Mouse (Mus musculus) hindbrain, embryonic 11.5 days (tissue): ENCODE results near the gene Nup155. TPM values are rescaled to one million over a fixed set of nuclear protein-coding genes. Genes with fewer than 3 reads are reported as not detected.
"Not testable (repeated sequence)": the region's sequence is repeated elsewhere in the genome, so short reads cannot be mapped to it uniquely, and the experiment has no call there.

Source experiments
- ATAC-seq: fragments of 200-750 bp; cut with Nextera tagmentation; 2 replicates; pipeline ENCODE4 v1.8.0; 2017; ENCODE audit warnings: mild to moderate bottlenecking, moderate TSS enrichment, moderate library complexity; ENCODE audit not compliant: low FRiP score
- DNase-seq: peaks from one replicate; pipeline ENCODE4 v3.0.0-alpha.2; 2015; ENCODE audit warnings: low spot score
- H3K27ac ChIP-seq: fragments of 300-500 bp; sonication (generic); 2 replicates; pipeline ENCODE4 v1.5.1; 2014; ENCODE audit warnings: mild to moderate bottlenecking, low read depth, low read length
- H3K27me3 ChIP-seq: fragments of 300-500 bp; sonication (generic); 2 replicates; pipeline ENCODE4 v1.6.1; 2014; ENCODE audit warnings: mild to moderate bottlenecking, low read length, moderate library complexity, mixed read lengths; ENCODE audit not compliant: control insufficient read depth, insufficient read depth
- H3K36me3 ChIP-seq: fragments of 300-500 bp; sonication (generic); 2 replicates; pipeline ENCODE4 v1.6.1; 2014; ENCODE audit warnings: mild to moderate bottlenecking, low read length, moderate library complexity, mixed read lengths; ENCODE audit not compliant: control insufficient read depth, insufficient read depth
- H3K4me1 ChIP-seq: fragments of 300-500 bp; sonication (generic); replicated peaks from 2 replicates; pipeline ENCODE4 v1.6.1; 2014; ENCODE audit warnings: low read length, mixed read lengths; ENCODE audit not compliant: control insufficient read depth, insufficient read depth
- H3K4me2 ChIP-seq: fragments of 300-500 bp; sonication (generic); replicated peaks from 2 replicates; pipeline ENCODE4 v1.6.1; 2014; ENCODE audit warnings: mild to moderate bottlenecking, low read depth, low read length
- H3K4me3 ChIP-seq: fragments of 300-500 bp; sonication (generic); 2 replicates; pipeline ENCODE4 v1.5.1; 2014; ENCODE audit warnings: low read depth, low read length
- H3K9ac ChIP-seq: fragments of 300-500 bp; sonication (generic); 2 replicates; pipeline ENCODE4 v1.6.1; 2014; ENCODE audit warnings: low read depth, low read length
- H3K9me3 ChIP-seq: fragments of 300-500 bp; sonication (generic); 2 replicates; pipeline ENCODE4 v1.6.1; 2016; ENCODE audit warnings: low read length; ENCODE audit not compliant: control insufficient read depth
- WGBS: fragments of 180-500 bp; shearing (Covaris S2); extraction: QIAGEN DNeasy Blood & Tissue Kit; methylation state at CpG from one replicate; pipeline ENCODE4 v1.1.7; 2014; 5-methylcytosine and 5-hydroxymethylcytosine counted together
- polyA plus RNA-seq: library from polyadenylated mRNA; unstranded; fragments of >200 nt; fragmentation: Nextera tagmentation; extraction: Ambion mirVana; gene quantifications from 2 replicates; pipeline ENCODE4 v1.2.1, GENCODE M21; 2014

The Nup155 gene
- polyA plus RNA-seq, 1 experiment from 2014 or later, result 24.0 TPM

DNA sequence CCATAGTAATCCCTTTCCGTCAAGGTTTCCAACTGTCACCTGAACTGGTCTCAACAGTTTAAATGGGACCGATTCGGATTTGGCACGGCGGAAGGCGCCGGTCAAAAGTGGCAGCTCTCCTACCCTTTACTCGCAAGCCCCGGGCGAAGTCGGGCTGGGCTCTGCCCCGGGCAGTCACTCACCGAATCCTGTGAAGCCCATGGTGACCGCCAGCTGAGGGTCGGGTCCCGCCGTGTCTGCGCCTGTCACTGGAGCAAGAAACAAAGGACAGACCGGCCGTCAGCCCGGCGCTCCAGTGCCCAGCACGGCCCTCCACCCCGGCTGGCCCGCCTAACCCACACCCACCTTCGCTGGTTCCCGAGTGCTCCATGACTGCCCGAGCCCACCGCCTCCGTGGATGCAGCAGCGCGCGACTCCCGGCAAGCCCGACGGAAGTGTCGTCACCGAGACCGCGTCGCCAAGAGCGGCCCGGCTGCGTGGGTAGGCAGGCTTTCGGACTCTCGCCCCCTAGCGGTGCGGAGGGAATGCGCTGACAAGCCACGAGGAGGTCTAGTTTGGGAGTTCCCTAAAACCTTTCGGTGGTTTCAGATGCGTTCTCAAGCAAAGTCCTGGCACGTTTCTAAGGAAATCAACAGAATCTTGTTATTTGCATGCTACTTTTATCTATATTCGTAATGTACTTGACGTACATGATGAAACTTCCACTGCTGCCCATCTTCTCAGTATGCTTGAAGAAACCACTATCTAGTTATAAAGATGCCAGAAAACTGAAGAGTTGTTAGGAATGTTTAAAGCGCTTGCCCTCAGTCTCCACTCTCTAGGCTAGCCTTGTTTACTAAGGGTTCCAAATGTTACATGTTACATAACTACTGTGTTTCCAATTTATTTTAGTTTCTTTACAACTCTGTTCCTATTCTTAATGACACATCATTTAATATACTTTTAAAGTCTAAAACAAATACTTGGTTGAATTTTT, 10.0 kb upstream of the Nup155 start, which contains the start of gene Wdr70:
TSS of gene Wdr70 (minus strand) at position 436 of the 976 bp plus-strand sequence.
- Histone ChIP-seq H3K27me3 (no peaks in the 10 kb centered on the region), H3K9me3 (no peaks in the 10 kb centered on the region), H3K9ac (peak within 1 kb of the TSS; percentile 77), H3K4me3 (peak within 1 kb of the TSS; percentile 84), H3K36me3 (no peaks in the 10 kb centered on the region), H3K4me2 (peak within 1 kb of the TSS; percentile 37), H3K27ac (no peak within 1 kb of the TSS), H3K4me1 (no peaks in the 10 kb centered on the region)
- WGBS, result 3% methylated on average over 56 of the region's 56 CpGs
- ATAC-seq (peak; percentile 98), DNase-seq (peak; percentile 99)

GRCm38 (mm10) chr15:8101975-8102542, 7.0 kb upstream of the Nup155 start:
- WGBS, result 89% methylated on average over 13 of the region's 15 CpGs
- H3K9me3 ChIP-seq, H3K27ac ChIP-seq: not testable (repeated sequence)

GRCm38 (mm10) chr15:8108360-8108965, 610 bp upstream of the Nup155 start:
- WGBS, result 60% methylated on average over 19 of the region's 19 CpGs
- ATAC-seq (peak; percentile 60), DNase-seq (no peak)
- H3K36me3 ChIP-seq, result peaks cover 4% of the 10 kb centered on the region; the same call in 1 of the 2 replicates
- no peaks in the 10 kb centered on the region for H3K4me1 ChIP-seq
- H3K27ac ChIP-seq, result peak overlapping the region; percentile 58; the same call in 1 of the 2 replicates
- H3K4me2 ChIP-seq, result peak overlapping the region; percentile 43
- H3K9ac ChIP-seq, result peak overlapping the region; percentile 53; the same call in 1 of the 2 replicates
- peak overlapping the region; percentile 82 for H3K4me3 ChIP-seq
- no peaks in the 10 kb centered on the region for H3K9me3 ChIP-seq
- H3K27me3 ChIP-seq, result no peaks in the 10 kb centered on the region

More at GRCm38 (mm10) chr15:8101975-8102542, 7.0 kb upstream of the Nup155 start:
- not testable (repeated sequence) for H3K4me2 ChIP-seq, DNase-seq, H3K4me3 ChIP-seq, ATAC-seq, H3K36me3 ChIP-seq, H3K9ac ChIP-seq, H3K27me3 ChIP-seq, H3K4me1 ChIP-seq

- Histone ChIP-seq H3K36me3 (peaks cover 10% of the 10 kb centered on the region; the same call in 1 of the 2 replicates), H3K4me1 (no peaks in the 10 kb centered on the region), H3K4me2 (peak overlapping the region; percentile 75), H3K27me3 (no peaks in the 10 kb centered on the region), H3K9ac (peak overlapping the region; percentile 86), H3K4me3 (peak overlapping the region; percentile 82), H3K27ac (no peak overlapping the region), H3K9me3 (no peaks in the 10 kb centered on the region)
- WGBS, result 7% methylated on average over 8 of the region's 8 CpGs
- no peak for ATAC-seq
- DNase-seq, result no peak
Observed at GRCm38 (mm10) chr15:8109782-8110181, 709 bp downstream of the Nup155 start.

DNA sequence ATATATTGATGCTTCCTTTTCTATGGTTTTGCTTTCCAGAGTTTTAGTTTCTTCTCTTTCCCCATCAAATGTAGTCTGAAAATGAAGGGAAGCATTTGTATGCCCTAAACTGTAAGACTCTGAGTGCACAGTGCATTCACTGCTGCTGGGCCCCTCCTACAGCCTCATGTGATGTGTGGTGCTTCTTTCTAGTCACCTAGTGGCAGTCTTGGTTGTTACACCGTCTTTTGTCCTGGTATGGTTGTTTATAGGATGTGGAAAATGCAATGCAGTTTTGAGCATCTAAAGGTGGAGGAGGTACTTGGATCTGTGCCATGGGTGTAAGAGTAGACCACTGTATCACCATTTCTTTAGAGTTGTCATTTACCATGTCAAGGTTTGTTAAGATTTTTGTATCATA, 20.2 kb downstream of the Nup155 start:
- H3K4me2 ChIP-seq, result no peak overlapping the region
- no peaks in the 10 kb centered on the region for H3K9me3 ChIP-seq
- H3K27ac ChIP-seq, result no peak overlapping the region
- no peak for DNase-seq
- no peak overlapping the region for H3K9ac ChIP-seq
- no peaks in the 10 kb centered on the region for H3K4me1 ChIP-seq
- WGBS, result 73% methylated on average over 1 of the region's 1 CpGs
- no peak for ATAC-seq
- H3K36me3 ChIP-seq, result 0 out of 2 replicates have a peak, but pooled peaks cover 4% of the 10 kb centered on the region
- no peak overlapping the region for H3K4me3 ChIP-seq
- H3K27me3 ChIP-seq, result no peaks in the 10 kb centered on the region

DNA sequence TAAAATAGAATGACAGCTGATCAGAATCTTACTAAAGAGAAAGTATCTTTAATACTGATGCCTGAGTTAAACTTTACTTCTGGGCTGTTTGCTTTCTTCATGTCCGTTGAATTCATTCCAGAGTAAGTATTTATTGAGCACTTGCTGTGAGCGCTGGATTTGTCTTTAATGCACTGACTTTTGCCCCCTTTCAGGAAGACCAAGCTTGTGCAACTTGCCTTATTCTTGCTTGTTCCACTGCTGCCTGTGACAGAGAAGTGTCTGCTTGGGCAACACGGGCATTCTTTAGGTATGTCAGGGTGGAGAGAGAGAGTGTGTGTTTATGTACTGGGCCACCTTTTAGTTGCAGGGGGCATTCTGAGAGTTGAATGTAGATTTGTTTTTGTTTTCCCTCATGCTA, 22.2 kb downstream of the Nup155 start:
- H3K36me3 ChIP-seq, result peaks cover 10% of the 10 kb centered on the region
- no peak overlapping the region for H3K9ac ChIP-seq
- H3K27me3 ChIP-seq, result no peaks in the 10 kb centered on the region
- H3K4me2 ChIP-seq, result no peak overlapping the region
- no peak overlapping the region for H3K4me3 ChIP-seq
- ATAC-seq (no peak), DNase-seq (no peak)
- H3K4me1 ChIP-seq, result no peaks in the 10 kb centered on the region
- no peaks in the 10 kb centered on the region for H3K9me3 ChIP-seq
- no peak overlapping the region for H3K27ac ChIP-seq
- WGBS, result 94% methylated on average over 3 of the region's 3 CpGs

GRCm38 (mm10) chr15:8131761-8132160, 22.7 kb downstream of the Nup155 start:
- H3K4me3 ChIP-seq, result no peak overlapping the region
- no peaks in the 10 kb centered on the region for H3K4me1 ChIP-seq
- H3K4me2 ChIP-seq, result no peak overlapping the region
- no peaks in the 10 kb centered on the region for H3K9me3 ChIP-seq
- ATAC-seq, result no peak
- H3K27me3 ChIP-seq, result no peaks in the 10 kb centered on the region
- no peak overlapping the region for H3K27ac ChIP-seq
- H3K36me3 ChIP-seq, result peaks cover 10% of the 10 kb centered on the region
- DNase-seq, result no peak
- no peak overlapping the region for H3K9ac ChIP-seq

- no peak overlapping the region for H3K9ac ChIP-seq
- no peak overlapping the region for H3K27ac ChIP-seq
- no peak overlapping the region for H3K4me2 ChIP-seq
- H3K36me3 ChIP-seq, result peaks cover 10% of the 10 kb centered on the region
- 93% methylated on average over 5 of the region's 5 CpGs for WGBS
- H3K4me1 ChIP-seq, result no peaks in the 10 kb centered on the region
- DNase-seq (no peak), ATAC-seq (no peak)
- H3K27me3 ChIP-seq, result no peaks in the 10 kb centered on the region
- H3K4me3 ChIP-seq, result no peak overlapping the region
- no peaks in the 10 kb centered on the region for H3K9me3 ChIP-seq
Observed at GRCm38 (mm10) chr15:8135606-8136005, 26.5 kb downstream of the Nup155 start.
